Mouse (Mus musculus): ENCODE results near the gene Gm49395.

Gm49395 gene

DNA sequence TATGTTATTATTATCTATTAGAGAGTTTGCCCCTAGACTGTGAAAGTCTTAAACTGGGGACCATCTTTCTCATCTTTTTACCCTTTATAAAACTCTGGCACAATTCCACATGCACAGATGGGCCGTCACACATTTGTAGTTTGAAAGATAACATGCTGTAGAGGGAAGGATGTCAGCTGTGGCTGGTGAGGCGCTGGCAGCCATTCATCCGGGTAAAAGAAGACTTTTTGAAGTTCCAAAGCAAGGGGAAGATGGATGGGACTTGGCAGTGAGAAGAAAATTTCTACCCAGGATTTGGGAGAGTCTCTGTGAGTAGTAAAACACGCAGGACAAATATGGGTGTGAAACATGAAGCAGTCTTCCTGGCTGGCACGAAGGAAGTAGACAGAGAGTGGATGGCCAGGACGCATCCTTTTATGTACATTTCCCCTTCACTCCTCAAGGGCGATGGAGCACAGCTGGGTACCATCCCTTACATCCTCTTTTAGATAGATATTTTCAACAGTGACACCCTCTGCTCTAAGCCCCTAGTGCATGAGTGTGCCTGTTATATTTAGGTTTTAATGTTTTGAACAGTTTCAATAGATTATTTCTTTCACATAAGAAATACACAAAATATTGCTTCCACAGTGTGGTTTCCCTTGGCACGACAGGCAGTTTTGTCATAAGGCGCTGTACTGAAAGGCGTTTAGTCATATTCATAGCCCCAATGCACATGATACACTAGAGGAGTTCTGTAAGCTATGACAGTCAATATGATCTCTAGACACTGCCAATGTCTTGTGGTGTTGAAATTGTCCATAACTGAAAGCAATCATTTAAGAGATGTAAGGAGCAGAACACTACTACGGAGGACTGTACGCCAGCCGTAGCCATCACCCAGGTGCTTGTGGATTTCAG is 50.8 kb downstream of the Gm49395 start:
- no peak for DNase-seq

GRCm38 (mm10) chr13:115042652-115043051 is 59.1 kb downstream of the Gm49395 start:
- no peak for DNase-seq

DNA sequence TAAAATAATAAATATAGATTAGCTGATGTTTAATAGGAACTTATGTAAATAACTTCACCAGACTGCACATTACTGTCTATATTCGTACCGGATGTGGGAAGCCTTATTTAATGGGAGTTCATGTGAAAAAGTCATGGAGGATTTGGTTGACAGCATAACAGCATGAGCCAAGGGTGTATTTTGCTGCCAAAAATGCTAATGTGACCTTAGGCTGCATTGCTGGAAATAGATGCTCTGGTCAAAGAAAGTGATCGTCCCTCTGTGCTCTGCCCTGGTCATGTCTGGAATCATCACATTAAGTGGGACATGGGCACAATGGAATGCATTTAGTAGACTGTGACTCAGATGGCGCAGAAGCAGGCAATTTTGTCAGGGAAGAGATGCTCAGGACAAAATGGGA is 64.4 kb downstream of the Gm49395 start:
- DNase-seq = no peak

DNA sequence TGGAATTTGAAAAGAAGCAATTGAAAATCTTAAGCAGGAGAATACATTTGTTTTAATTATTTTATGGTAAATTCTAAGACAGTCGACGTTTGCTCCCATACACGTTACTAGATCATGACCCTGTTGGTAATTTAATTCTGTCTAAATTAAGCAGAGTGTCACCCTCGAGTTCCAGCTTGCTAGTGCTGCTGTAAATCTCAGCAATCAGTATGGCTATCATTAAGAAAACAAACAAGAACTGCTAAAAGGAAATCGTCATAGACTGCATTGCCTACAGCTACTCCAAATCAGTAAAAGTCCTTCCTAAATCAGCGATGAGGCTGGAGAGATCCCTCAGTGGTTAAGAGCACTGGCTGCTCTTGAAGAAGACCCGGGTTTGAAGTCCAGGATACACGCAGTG is 66.3 kb downstream of the Gm49395 start:
- DNase-seq = no peak

GRCm38 (mm10) chr13:115033135-115033534 is 68.6 kb downstream of the Gm49395 start:
- no peak for DNase-seq

DNA sequence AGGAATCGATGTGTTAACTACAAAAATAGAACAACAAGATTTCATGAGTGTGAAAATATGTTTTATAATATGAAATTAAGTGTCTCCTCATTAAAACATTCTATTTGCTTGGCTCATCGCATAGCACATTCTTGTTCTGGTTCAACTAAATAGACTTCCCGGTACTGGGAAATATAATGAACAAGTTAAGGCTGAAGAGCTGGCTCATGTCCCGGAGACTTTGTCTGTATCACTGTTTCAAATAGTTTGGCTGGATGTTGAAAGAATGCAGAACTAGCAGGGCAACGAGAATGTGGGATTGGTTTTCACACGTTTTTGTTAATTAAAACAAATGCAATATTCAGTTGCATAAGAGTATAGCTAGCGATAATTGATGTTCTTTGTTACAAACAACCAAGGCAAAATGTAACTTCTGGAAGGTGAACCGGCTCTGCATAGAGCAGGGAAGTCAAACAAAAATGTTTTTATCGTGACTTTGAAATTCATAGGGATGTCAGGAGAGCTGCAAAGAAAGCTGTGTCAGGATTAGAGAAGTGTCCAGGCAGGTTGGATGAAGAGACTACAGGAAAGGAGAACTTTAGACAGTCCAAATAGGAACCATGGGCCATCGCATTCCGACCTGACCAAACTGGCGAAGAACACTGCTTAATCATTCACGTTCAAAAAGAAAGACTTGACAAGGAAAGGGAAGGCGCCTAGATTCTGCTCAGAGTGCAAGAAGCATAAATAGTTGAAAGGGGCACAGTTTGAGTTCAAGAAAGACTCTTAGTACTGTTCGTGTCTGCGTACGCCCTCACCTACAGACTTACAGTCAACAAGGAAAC is 70.3 kb downstream of the Gm49395 start:
- DNase-seq = no peak

DNA sequence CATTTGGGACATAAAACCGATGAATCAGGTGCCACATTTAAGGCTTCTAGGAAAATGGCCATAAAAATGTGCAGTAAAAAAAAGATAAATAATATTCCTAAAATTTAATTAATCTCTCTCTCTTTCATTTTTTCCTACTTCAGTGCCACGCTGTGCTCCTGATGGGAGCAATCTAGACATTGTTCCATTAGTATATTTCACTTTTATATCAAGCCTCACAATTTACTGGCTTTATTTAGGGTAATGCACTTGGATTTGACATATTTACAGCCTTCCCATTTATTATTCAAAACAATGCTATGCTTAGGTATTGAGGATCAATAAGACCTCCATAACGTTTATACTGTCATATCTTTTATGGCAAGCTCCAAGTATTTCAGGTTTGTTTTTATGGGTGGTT is 76.3 kb downstream of the Gm49395 start:
- DNase-seq = no peak

GRCm38 (mm10) chr13:115022117-115022787 is 79.5 kb downstream of the Gm49395 start:
- no peak for DNase-seq

DNA sequence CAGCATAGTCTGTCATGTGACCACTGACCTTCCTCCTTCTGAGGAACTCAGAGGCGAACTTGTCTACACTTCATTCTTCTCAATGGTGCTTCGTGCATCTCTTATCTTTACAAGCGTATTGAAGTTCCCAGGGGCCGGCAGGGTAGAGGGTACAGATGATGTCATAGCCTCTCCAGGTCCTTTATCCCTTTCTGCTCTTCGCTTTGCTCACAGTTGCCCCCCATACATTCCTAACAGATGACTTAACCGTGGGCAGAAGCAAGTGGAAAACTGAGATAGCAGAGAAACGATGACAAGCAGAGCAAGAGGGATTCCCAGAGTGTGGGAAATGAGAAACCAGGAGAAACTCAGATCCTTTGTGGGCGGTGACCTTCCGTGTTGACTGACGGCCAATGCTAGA is 80.3 kb downstream of the Gm49395 start:
- DNase-seq = no peak

GRCm38 (mm10) chr13:115020727-115021126 is 81.0 kb downstream of the Gm49395 start:
- no peak for DNase-seq

GRCm38 (mm10) chr13:115017545-115017944 is 84.2 kb downstream of the Gm49395 start:
- no peak for DNase-seq

DNA sequence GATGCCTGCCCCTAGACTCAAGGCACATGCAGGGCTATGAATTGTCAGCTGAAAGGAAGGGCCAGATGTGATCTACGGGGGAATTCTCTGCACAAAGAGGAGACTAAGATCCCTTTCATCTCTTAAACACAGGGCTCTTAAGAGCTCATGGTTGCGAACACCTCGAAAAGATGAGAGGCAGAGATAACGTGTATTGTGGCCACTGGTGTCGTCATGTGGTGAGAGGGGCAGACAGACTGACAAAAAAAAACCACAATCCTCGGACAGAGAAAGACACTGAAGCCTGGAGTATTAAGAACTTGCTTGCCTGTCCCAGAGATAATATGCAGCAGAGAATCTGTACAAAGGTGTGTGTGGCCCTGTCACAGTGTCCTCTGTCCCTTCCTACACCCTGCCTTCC is 90.2 kb downstream of the Gm49395 start:
- DNase-seq = no peak

DNA sequence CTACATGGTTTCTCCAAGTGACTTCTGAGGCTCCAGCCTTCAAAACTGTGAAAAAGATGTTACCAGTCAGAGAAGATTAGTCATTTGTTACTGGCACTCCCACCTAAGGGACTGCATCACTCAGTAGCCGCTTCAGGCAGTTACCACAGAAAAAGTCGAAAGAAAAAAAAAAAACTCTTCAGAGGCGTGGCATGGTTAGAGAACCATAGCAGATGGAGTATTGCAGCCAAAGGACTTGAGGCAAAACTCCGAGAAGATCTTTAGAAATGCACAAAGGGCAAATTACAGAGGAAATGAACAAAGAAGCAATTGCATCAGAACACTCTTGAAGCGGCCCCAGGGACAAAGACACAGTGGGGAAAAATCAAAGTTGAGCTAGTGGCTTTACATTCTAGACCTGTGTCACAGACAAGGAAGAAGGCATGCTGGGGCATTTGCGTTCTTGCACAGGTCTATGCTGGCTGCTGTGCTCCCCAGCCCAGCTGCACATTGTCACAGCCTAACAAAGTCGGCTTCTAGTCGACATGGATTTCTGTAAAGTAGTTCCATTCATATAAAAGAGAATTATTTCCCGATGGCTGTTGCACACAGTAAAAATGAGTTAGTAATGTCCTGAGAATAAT is 95.4 kb downstream of the Gm49395 start:
- DNase-seq = no peak

DNA sequence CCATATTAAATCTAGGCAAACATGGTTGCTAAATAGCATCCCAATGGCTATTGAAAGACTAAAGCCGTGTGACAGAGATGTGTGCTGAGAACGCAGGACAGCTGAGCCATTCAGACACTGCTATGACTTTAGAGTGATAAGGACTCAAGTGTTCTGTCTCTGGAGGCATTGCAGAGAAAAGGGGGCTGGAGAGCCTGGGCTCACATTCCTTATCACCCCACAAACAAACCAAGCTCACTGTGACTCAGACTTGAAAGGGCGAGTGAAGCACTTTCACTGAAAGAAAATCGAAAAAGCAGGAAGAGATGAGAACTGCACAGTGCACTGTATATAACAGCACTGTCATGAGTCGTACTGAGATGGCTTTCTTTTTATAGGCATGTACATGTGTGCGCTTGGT is 96.4 kb downstream of the Gm49395 start:
- no peak for DNase-seq

- no peak for DNase-seq
These were observed 98.2 kb downstream of the Gm49395 start for GRCm38 (mm10) chr13:115003444-115004053.

DNA sequence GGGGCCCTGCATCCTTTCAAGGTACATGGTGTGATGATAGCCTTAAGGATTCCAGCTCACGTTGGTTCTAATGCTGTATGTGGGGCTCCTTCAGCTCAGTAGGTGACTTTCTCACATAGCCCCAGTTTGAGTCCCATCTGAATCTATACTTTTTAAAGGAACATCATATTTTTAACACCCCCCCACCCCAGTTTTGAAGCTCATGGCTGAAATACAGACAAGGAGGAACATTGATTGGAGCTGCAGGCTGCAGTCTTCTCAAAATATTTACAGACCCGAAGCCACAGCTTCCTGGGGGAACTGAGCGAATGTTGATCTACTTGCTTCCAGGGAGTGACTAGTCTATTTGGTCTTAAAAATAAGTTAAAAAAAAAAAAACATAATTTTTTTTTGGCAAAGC is 98.9 kb downstream of the Gm49395 start:
- DNase-seq = no peak

GRCm38 (mm10) chr13:115002155-115002554 is 99.6 kb downstream of the Gm49395 start:
- no peak for DNase-seq

- DNase-seq = no peak
These were observed 102.1 kb downstream of the Gm49395 start for GRCm38 (mm10) chr13:114999582-114999981.

GRCm38 (mm10) chr13:114998100-114998499 is 103.6 kb downstream of the Gm49395 start:
- no peak for DNase-seq

GRCm38 (mm10) chr13:114992260-114993014 is 109.3 kb downstream of the Gm49395 start:
- no peak for DNase-seq

GRCm38 (mm10) chr13:114987668-114988067 is 114.1 kb downstream of the Gm49395 start:
- DNase-seq = no peak

DNA sequence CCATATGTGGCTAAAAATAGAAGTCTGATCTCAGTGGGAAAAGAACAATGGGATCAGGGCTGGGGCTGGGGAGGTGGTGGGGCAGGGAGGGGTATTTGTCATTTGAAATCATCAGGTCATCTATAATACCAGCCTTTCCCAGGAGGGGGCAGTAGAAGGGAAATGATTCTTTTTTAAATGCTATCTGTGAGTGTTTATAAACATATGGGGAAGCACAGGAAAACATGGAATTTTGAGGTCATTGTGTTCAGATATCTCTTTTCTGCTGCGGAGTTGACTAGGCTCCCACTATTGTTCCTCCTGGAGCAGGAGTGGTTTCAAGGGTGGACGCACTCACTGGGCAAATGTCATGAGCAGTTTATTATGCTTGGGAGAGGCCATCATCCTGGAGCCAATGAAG is 114.6 kb downstream of the Gm49395 start:
- DNase-seq = no peak

All from right cerebral cortex, adult 18-20 months (tissue).